Mouse (Mus musculus): ENCODE data around the gene Tmem203. TPM values are rescaled to one million over a fixed set of nuclear protein-coding genes. Genes with fewer than 3 reads are reported as not detected.
A peak's percentile ranks its signal among the peaks of the same experiment; 100 is the strongest.

Tmem203 gene
- polyA plus RNA-seq, 1 experiment from 2014 or later, result 19.2 TPM

DNA sequence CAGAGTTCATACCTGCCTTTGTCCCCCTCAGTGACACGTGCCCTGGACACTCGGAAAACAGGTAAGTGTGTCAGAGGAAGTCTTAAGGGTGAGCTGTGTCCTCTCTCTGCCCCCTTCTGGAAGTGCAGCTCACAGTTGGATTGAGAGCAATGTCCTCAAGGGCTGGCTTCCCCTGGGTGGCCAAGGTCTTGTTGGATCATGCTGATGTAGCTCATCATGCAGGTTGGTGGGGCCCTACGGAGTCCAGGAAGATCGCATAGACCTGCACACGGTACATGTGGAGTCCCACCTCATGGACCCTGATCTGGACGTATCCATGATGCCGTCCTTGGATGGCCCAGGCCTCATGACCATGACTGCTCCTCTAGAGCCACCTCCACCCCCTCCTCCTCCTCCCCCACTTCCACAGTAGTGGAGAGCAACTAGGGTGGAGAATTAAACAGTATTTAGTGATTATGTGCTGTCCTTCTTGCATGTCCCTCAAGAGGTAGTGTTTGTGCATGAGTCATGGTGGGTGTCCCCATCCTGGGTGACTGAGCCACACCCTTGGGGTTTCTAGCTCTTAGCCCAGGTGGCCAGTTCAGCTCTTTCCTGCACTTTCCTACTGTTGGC, 33.6 kb downstream of the Tmem203 start:
- Histone ChIP-seq H3K4me2 (ENCODE audit: low read length) (no peak overlapping the region), H3K36me3 (ENCODE audit: control insufficient read depth, insufficient read depth, low read length) (peaks cover 23% of the 10 kb centered on the region), H3K9ac (ENCODE audit: low read length) (no peak overlapping the region), H3K4me3 (ENCODE audit: low read depth, low read length) (no peak overlapping the region), H3K9me3 (ENCODE audit: control insufficient read depth, low read length) (no peaks in the 10 kb centered on the region), H3K27me3 (replicated peaks; ENCODE audit: control insufficient read depth, insufficient read depth, low read length) (peaks cover 55% of the 10 kb centered on the region), H3K4me1 (replicated peaks; ENCODE audit: control insufficient read depth, insufficient read depth, low read length) (peaks cover 9% of the 10 kb centered on the region; the same call in 1 of the 2 replicates), H3K27ac (ENCODE audit: low read depth) (no peak overlapping the region)
- WGBS, result 77% methylated on average over 7 of the region's 7 CpGs
- no peak for ATAC-seq (replicated peaks; ENCODE audit: low FRiP score, low TSS enrichment, low read depth)
- DNase-seq (ENCODE audit: low spot score), result no peak

DNA sequence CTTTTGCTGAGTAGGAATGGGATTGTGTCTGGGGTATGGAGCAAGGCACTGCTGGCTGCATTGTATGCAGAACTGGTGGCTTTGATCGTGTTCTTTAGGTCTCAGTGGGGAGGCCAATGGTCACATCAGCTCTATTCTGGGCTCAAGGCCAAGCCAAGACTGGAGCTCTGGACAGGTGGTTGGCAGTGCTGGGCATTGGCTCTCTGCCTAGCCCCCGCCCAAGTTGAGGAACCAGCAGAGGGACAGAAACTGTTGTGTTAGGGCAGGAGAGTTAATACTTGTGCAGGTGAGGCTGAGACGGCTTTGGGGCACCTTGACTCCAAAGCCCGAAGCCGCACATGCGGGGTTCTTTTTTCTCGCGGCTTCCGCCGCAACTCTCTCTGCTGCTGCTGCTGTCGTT, 34.4 kb downstream of the Tmem203 start, which contains the start of gene Lrrc26:
Gene Lrrc26 (plus strand): TSS at position 265 of the 400 bp plus-strand sequence.
- ATAC-seq (replicated peaks; ENCODE audit: low FRiP score, low TSS enrichment, low read depth) (no peak), DNase-seq (ENCODE audit: low spot score) (no peak)
- Histone ChIP-seq H3K27me3 (replicated peaks; ENCODE audit: control insufficient read depth, insufficient read depth, low read length) (peaks cover 59% of the 10 kb centered on the region), H3K9me3 (ENCODE audit: control insufficient read depth, low read length) (no peaks in the 10 kb centered on the region), H3K9ac (ENCODE audit: low read length) (no peak within 1 kb of the TSS), H3K4me3 (ENCODE audit: low read depth, low read length) (no peak within 1 kb of the TSS), H3K4me1 (replicated peaks; ENCODE audit: control insufficient read depth, insufficient read depth, low read length) (peaks cover 9% of the 10 kb centered on the region; the same call in 1 of the 2 replicates), H3K27ac (ENCODE audit: low read depth) (no peak within 1 kb of the TSS), H3K4me2 (ENCODE audit: low read length) (peak within 1 kb of the TSS; percentile 15; the same call in 1 of the 2 replicates), H3K36me3 (ENCODE audit: control insufficient read depth, insufficient read depth, low read length) (peaks cover 15% of the 10 kb centered on the region)
- WGBS, result 12% methylated on average over 11 of the region's 11 CpGs

DNA sequence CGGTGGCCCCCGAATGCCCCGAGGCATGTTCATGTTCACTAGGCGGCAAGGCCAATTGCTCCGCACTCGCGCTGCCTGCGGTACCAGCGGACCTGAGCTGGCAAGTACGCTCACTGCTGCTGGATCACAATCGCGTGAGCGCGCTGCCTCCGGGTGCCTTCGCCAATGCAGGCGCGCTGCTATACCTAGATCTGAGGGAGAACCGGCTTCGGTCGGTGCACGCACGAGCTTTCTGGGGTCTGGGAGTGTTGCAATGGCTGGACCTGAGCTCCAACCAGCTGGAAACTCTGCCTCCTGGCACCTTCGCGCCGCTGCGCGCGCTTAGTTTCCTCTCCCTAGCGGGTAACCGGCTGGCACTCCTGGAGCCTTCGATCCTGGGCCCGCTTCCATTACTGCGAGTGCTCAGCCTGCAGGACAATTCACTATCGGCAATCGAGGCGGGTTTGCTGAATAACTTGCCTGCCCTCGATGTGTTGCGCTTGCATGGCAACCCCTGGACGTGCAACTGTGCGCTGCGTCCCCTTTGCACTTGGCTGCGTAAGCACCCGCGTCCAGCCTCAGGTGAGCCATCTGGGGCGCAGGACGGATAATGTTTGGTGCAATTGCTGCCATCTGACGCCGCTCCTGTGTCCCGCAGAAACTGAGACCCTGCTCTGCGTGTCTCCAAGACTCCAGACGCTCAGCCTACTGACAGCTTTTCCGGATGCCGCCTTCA, 35.0 kb downstream of the Tmem203 start:
- H3K4me3 ChIP-seq (ENCODE audit: low read depth, low read length), result no peak overlapping the region
- H3K4me2 ChIP-seq (ENCODE audit: low read length), result peak overlapping the region; percentile 15; the same call in 1 of the 2 replicates
- H3K36me3 ChIP-seq (ENCODE audit: control insufficient read depth, insufficient read depth, low read length), result peaks cover 9% of the 10 kb centered on the region
- no peaks in the 10 kb centered on the region for H3K9me3 ChIP-seq (ENCODE audit: control insufficient read depth, low read length)
- peaks cover 9% of the 10 kb centered on the region; the same call in 1 of the 2 replicates for H3K4me1 ChIP-seq (replicated peaks; ENCODE audit: control insufficient read depth, insufficient read depth, low read length)
- 2% methylated on average over 54 of the region's 54 CpGs for WGBS
- peaks cover 59% of the 10 kb centered on the region for H3K27me3 ChIP-seq (replicated peaks; ENCODE audit: control insufficient read depth, insufficient read depth, low read length)
- no peak overlapping the region for H3K27ac ChIP-seq (ENCODE audit: low read depth)
- no peak overlapping the region for H3K9ac ChIP-seq (ENCODE audit: low read length)
- ATAC-seq (replicated peaks; ENCODE audit: low FRiP score, low TSS enrichment, low read depth) (no peak), DNase-seq (ENCODE audit: low spot score) (peak; percentile 60)

DNA sequence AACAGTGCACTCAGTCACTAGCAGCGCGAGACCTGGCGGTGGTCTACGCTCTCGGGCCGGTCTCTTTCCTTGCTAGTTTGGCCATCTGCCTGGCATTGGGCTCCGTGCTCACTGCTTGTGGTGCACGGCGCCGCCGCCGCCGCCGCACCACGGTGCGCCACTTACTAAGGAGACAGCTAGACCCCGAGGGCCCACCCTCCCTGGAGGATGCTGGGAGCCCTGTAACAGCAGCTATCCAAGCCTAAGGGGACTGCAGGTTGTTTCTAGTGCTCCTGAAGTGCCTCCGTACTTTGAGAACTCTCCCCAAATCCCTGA, 35.5 kb downstream of the Tmem203 start:
- peaks cover 63% of the 10 kb centered on the region for H3K27me3 ChIP-seq (replicated peaks; ENCODE audit: control insufficient read depth, insufficient read depth, low read length)
- H3K4me1 ChIP-seq (replicated peaks; ENCODE audit: control insufficient read depth, insufficient read depth, low read length), result peaks cover 9% of the 10 kb centered on the region; the same call in 1 of the 2 replicates
- WGBS, result under 1% methylated on average over 18 of the region's 18 CpGs
- H3K9me3 ChIP-seq (ENCODE audit: control insufficient read depth, low read length), result no peaks in the 10 kb centered on the region
- H3K9ac ChIP-seq (ENCODE audit: low read length), result no peak overlapping the region
- DNase-seq (ENCODE audit: low spot score) (peak; percentile 63), ATAC-seq (replicated peaks; ENCODE audit: low FRiP score, low TSS enrichment, low read depth) (no peak)
- peaks cover 4% of the 10 kb centered on the region for H3K36me3 ChIP-seq (ENCODE audit: control insufficient read depth, insufficient read depth, low read length)
- H3K4me3 ChIP-seq (ENCODE audit: low read depth, low read length), result no peak overlapping the region
- H3K4me2 ChIP-seq (ENCODE audit: low read length), result no peak overlapping the region
- H3K27ac ChIP-seq (ENCODE audit: low read depth), result no peak overlapping the region

DNA sequence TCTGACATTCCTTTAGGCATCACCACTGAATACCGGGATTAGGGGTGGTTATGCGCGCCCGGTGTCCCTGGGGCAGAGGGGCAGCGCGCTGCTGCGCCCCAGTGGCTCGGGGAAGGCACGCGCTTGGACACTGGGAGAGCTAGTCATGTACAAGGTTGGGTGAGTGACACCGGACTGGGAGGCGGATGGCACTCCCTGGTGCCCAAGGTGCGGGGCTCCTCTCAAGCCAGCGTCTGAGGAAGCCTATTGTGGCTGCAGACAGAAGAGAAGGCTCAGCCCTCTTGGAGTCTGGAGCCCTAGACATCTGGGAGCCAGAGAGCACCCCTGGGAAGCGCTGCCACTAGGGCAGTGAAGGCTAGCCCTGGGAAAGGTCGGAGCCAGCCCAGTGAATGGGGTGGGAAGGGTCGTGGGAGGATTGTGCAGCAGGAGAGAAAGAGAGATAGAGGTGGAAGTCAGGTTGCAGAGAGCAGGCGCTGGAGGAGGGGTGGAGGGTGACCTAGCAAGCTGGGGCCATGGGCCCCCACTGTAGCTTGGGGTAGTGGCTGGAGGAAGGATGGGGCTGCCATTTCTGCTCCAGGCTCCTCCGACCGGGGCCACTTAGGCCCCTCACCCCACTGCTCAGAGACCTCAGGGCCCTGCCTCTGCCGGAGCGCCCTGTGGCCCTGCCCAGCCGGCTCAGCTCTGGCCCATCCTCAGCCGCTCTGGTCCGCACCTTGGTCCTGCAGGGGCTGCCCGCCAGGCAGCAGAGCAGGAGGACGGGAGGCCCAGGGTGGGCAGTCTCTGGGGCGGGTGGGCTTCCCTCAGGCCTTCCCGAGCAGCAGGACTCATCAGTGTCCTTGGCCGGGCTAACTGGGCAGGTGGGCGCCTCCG, 36.2 kb downstream of the Tmem203 start:
- Histone ChIP-seq H3K4me2 (ENCODE audit: low read length) (peak overlapping the region; percentile 40; the same call in 1 of the 2 replicates), H3K27ac (ENCODE audit: low read depth) (no peak overlapping the region), H3K4me1 (replicated peaks; ENCODE audit: control insufficient read depth, insufficient read depth, low read length) (peaks cover 9% of the 10 kb centered on the region; the same call in 1 of the 2 replicates), H3K27me3 (replicated peaks; ENCODE audit: control insufficient read depth, insufficient read depth, low read length) (peaks cover 68% of the 10 kb centered on the region), H3K9me3 (ENCODE audit: control insufficient read depth, low read length) (no peaks in the 10 kb centered on the region), H3K9ac (ENCODE audit: low read length) (no peak overlapping the region), H3K36me3 (ENCODE audit: control insufficient read depth, insufficient read depth, low read length) (no peaks in the 10 kb centered on the region), H3K4me3 (ENCODE audit: low read depth, low read length) (peak overlapping the region; percentile 23; the same call in 1 of the 2 replicates)
- DNase-seq (ENCODE audit: low spot score), result peak; percentile 55
- 9% methylated on average over 32 of the region's 32 CpGs for WGBS
- no peak for ATAC-seq (replicated peaks; ENCODE audit: low FRiP score, low TSS enrichment, low read depth)

DNA sequence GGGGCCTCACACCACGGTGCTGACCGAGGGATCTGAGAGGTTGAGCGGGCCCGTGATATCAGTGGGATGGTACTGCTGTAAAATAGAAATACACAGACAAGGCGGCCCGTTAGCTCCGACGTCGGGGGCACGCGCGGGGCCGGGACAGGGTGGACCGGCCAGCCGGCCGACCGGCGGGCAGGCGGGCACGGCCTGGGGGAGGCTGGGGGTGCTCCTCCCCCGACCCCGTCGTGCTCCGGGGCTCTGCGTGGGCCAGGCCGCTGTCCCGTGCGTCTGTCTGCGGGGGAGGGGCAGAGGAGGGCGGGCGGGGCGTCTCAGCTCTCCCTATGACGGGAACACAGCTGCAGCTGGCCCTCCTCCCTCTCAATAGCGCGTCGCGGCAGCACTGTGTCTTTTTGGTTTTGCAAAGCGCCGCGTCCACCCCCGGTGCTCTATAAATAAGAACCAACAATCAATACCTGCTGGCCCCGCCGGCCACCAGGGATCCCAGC, 36.9 kb downstream of the Tmem203 start:
- peak overlapping the region; percentile 40 for H3K4me2 ChIP-seq (ENCODE audit: low read length)
- WGBS, result 6% methylated on average over 42 of the region's 43 CpGs
- ATAC-seq (replicated peaks; ENCODE audit: low FRiP score, low TSS enrichment, low read depth) (0 out of 2 replicates have a peak, but pooled peaks have one; percentile 13), DNase-seq (ENCODE audit: low spot score) (no peak)
- H3K27ac ChIP-seq (ENCODE audit: low read depth), result no peak overlapping the region
- H3K27me3 ChIP-seq (replicated peaks; ENCODE audit: control insufficient read depth, insufficient read depth, low read length), result peaks cover 68% of the 10 kb centered on the region
- H3K9ac ChIP-seq (ENCODE audit: low read length), result no peak overlapping the region
- peaks cover 9% of the 10 kb centered on the region; the same call in 1 of the 2 replicates for H3K4me1 ChIP-seq (replicated peaks; ENCODE audit: control insufficient read depth, insufficient read depth, low read length)
- no peaks in the 10 kb centered on the region for H3K36me3 ChIP-seq (ENCODE audit: control insufficient read depth, insufficient read depth, low read length)
- H3K4me3 ChIP-seq (ENCODE audit: low read depth, low read length), result peak overlapping the region; percentile 23
- no peaks in the 10 kb centered on the region for H3K9me3 ChIP-seq (ENCODE audit: control insufficient read depth, low read length)

DNA sequence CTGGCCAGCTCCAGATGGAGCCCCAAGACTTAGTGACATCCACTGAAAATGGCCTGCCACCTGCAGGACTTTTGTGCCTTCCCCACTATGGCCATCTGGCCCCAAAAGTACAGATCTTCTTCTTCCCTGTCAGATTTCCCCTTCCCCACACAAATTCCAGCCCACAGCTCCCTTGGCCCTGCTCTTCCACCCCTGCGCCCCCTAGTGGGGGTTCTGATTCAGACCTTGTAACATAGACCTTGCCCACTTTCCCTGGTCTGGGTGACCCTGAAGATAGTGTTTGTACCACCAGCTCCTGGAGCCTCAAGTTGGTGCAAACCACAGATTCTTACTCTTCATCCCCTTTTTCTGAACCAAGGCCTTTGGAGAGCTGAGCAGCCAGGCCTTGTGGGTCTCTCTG, 37.6 kb downstream of the Tmem203 start:
- H3K4me3 ChIP-seq (ENCODE audit: low read depth, low read length), result 0 out of 2 replicates have a peak overlapping the region, but pooled peaks have one; percentile 23
- no peak overlapping the region for H3K27ac ChIP-seq (ENCODE audit: low read depth)
- H3K4me1 ChIP-seq (replicated peaks; ENCODE audit: control insufficient read depth, insufficient read depth, low read length), result peaks cover 9% of the 10 kb centered on the region; the same call in 1 of the 2 replicates
- DNase-seq (ENCODE audit: low spot score) (peak; percentile 94), ATAC-seq (replicated peaks; ENCODE audit: low FRiP score, low TSS enrichment, low read depth) (no peak)
- H3K27me3 ChIP-seq (replicated peaks; ENCODE audit: control insufficient read depth, insufficient read depth, low read length), result peaks cover 67% of the 10 kb centered on the region
- WGBS, result 0% methylated on average over 1 of the region's 1 CpGs
- no peaks in the 10 kb centered on the region for H3K9me3 ChIP-seq (ENCODE audit: control insufficient read depth, low read length)
- no peaks in the 10 kb centered on the region for H3K36me3 ChIP-seq (ENCODE audit: control insufficient read depth, insufficient read depth, low read length)
- H3K9ac ChIP-seq (ENCODE audit: low read length), result no peak overlapping the region
- no peak overlapping the region for H3K4me2 ChIP-seq (ENCODE audit: low read length)

DNA sequence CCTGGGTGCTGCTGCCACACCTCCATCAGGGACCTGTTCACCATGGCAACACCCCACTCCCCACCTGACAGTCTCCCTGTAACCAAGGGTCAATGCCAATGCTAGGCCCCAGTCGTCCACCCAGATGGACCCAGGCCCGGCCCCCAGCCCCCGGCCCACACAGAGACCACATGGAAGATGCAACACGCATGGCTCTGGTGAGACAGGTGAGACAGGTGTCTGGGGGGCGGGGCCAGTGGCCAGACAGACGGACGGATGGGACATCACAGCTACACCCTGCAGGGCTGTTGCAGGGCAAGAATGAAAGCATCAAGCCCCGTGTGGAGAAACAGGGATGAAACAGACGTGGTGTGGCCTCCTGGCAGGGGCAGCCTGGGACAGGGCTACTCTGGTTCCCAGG, 38.5 kb downstream of the Tmem203 start:
- H3K27ac ChIP-seq (ENCODE audit: low read depth), result no peak overlapping the region
- H3K4me3 ChIP-seq (ENCODE audit: low read depth, low read length), result no peak overlapping the region
- no peak overlapping the region for H3K4me2 ChIP-seq (ENCODE audit: low read length)
- H3K36me3 ChIP-seq (ENCODE audit: control insufficient read depth, insufficient read depth, low read length), result no peaks in the 10 kb centered on the region
- DNase-seq (ENCODE audit: low spot score), result no peak
- peaks cover 59% of the 10 kb centered on the region for H3K27me3 ChIP-seq (replicated peaks; ENCODE audit: control insufficient read depth, insufficient read depth, low read length)
- peaks cover 9% of the 10 kb centered on the region; the same call in 1 of the 2 replicates for H3K4me1 ChIP-seq (replicated peaks; ENCODE audit: control insufficient read depth, insufficient read depth, low read length)
- 68% methylated on average over 9 of the region's 9 CpGs for WGBS
- no peak for ATAC-seq (replicated peaks; ENCODE audit: low FRiP score, low TSS enrichment, low read depth)
- H3K9me3 ChIP-seq (ENCODE audit: control insufficient read depth, low read length), result no peaks in the 10 kb centered on the region
- no peak overlapping the region for H3K9ac ChIP-seq (ENCODE audit: low read length)
